Mouse (Mus musculus) testis, postnatal 14 days (tissue): ENCODE data around the gene Cyp2b10.
"Not testable (repeated sequence)": the region's sequence is repeated elsewhere in the genome, so short reads cannot be mapped to it uniquely, and the experiment has no call there.

ENCODE experiments used
- DNase-seq: peaks from one replicate; pipeline ENCODE4 v3.0.0; 2021; ENCODE audit warnings: low spot score

The Cyp2b10 gene

GRCm38 (mm10) chr7:25916116-25916515 lies 18.7 kb downstream of the Cyp2b10 start:
- no peak for DNase-seq

GRCm38 (mm10) chr7:25917271-25917670 lies 19.9 kb downstream of the Cyp2b10 start:
- DNase-seq, result not testable (repeated sequence)

GRCm38 (mm10) chr7:25919467-25919866 lies 22.0 kb downstream of the Cyp2b10 start:
- DNase-seq, result no peak

- DNase-seq, result no peak
These were observed 47.9 kb downstream of the Cyp2b10 start for GRCm38 (mm10) chr7:25945274-25945673.
